Mouse (Mus musculus) telencephalon, adult 2 months (tissue): ENCODE results near the gene Elavl4.

Experiments used
- DNase-seq: peaks from one replicate; pipeline ENCODE4 v3.0.0-alpha.2; 2011; ENCODE audit warnings: low read depth, low spot score

The Elavl4 gene

GRCm38 (mm10) chr4:110165217-110165616 lies 186.5 kb downstream of the Elavl4 start:
- DNase-seq, result peak; percentile 73

GRCm38 (mm10) chr4:110161600-110161999 lies 190.1 kb downstream of the Elavl4 start:
- no peak for DNase-seq

DNA sequence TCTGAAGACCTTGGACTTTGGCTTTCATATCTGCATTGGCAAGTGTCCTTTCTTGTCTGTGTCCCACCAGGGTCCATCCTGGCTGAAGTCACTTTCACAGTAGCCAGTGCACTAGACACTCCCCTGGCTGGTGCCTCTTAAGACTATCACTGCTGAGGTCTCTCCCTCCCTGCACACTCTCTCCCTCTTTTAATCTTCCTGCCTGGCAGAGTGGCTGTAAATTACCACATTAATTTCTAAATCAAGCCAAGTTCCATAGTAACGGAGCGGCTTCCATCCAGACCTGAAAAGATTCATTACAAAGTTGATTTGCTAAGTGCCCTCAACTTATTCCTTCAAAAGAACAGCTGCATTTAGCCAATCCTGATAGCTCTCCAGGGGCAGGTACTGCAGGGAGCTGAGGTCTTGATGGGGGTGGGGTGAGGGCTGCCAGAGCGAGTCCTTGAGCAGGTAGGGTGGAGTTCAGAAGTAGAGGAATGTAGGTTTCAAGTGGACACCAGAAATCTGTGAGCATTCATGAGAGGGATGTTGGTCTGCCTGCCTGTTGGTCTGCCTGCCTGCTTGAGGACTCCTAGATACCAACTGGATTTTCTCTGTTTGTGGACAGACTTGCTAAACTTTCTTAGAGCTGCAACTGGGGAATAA lies 194.1 kb downstream of the Elavl4 start:
- no peak for DNase-seq

DNA sequence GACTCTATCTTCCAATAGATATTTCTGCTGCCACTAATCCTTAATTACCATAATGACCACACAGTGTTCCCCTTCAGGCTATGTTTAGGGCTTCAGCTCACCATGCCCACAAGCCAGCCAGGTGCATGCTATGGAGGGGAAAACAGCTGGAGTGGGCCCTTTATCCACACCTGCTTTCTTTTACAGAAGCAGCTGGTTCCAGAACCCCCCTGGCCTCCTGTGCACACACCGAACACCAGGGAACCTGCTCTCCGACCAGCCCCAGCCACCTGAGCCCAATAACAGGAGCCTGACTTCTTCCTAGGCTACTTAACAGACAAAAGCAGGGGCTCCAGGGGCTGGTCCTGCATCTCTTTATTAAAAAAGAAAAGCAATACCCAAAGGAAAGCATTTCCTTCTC lies 195.8 kb downstream of the Elavl4 start:
- DNase-seq, result no peak
